Mouse (Mus musculus): ENCODE measurements around the gene Stt3b. TPM values are rescaled to one million over a fixed set of nuclear protein-coding genes. Genes with fewer than 3 reads are reported as not detected.
"Not testable (repeated sequence)": the region's sequence is repeated elsewhere in the genome, so short reads cannot be mapped to it uniquely, and the experiment has no call there.

Stt3b gene
- polyA plus RNA-seq, 1 experiment, result 14.7 TPM

GRCm38 (mm10) chr9:115274806-115275205, 35.4 kb downstream of the Stt3b start:
- TF ChIP-seq FLI1 (IDR thresholded peaks at IDR 0.05; ENCODE audit: low read length) (no peak), GATA1 (IDR thresholded peaks at IDR 0.05; ENCODE audit: borderline replicate concordance, low read length) (no peak)
- Histone ChIP-seq H3K4me1 (peaks cover 16% of the 10 kb centered on the region), H3K9me3 (no peaks in the 10 kb centered on the region), H3K27me3 (replicated peaks) (no peaks in the 10 kb centered on the region), H3K4me3 (replicated peaks) (no peak overlapping the region), H3K36me3 (replicated peaks; ENCODE audit: low read length) (peaks cover 77% of the 10 kb centered on the region)

GRCm38 (mm10) chr9:115273095-115273649, 37.0 kb downstream of the Stt3b start:
- no peaks in the 10 kb centered on the region for H3K27me3 ChIP-seq (replicated peaks)
- no peak overlapping the region for H3K4me3 ChIP-seq (replicated peaks)
- H3K4me1 ChIP-seq, result peaks cover 10% of the 10 kb centered on the region
- H3K9me3 ChIP-seq, result no peaks in the 10 kb centered on the region
- peaks cover 69% of the 10 kb centered on the region for H3K36me3 ChIP-seq (replicated peaks; ENCODE audit: low read length)
- TF ChIP-seq FLI1 (IDR thresholded peaks at IDR 0.05; ENCODE audit: low read length), result no peak
- no peak for TF ChIP-seq GATA1 (IDR thresholded peaks at IDR 0.05; ENCODE audit: borderline replicate concordance, low read length)

GRCm38 (mm10) chr9:115272451-115272850, 37.8 kb downstream of the Stt3b start:
- H3K36me3 ChIP-seq (replicated peaks; ENCODE audit: low read length), result peaks cover 68% of the 10 kb centered on the region
- H3K27me3 ChIP-seq (replicated peaks); H3K4me3 ChIP-seq (replicated peaks); H3K9me3 ChIP-seq: not testable (repeated sequence)
- H3K4me1 ChIP-seq, result peaks cover 10% of the 10 kb centered on the region

- H3K27me3 ChIP-seq (replicated peaks), result no peaks in the 10 kb centered on the region
- TF ChIP-seq FLI1 (IDR thresholded peaks at IDR 0.05; ENCODE audit: low read length) (no peak), GATA1 (IDR thresholded peaks at IDR 0.05; ENCODE audit: borderline replicate concordance, low read length) (no peak)
- H3K4me1 ChIP-seq, result peaks cover 10% of the 10 kb centered on the region
- H3K36me3 ChIP-seq (replicated peaks; ENCODE audit: low read length), result peaks cover 67% of the 10 kb centered on the region
- no peaks in the 10 kb centered on the region for H3K9me3 ChIP-seq
- no peak overlapping the region for H3K4me3 ChIP-seq (replicated peaks)
These were observed 38.7 kb downstream of the Stt3b start for GRCm38 (mm10) chr9:115271556-115271955.

- no peaks in the 10 kb centered on the region for H3K27me3 ChIP-seq (replicated peaks)
- peaks cover 32% of the 10 kb centered on the region for H3K4me1 ChIP-seq
- TF ChIP-seq GATA1 (IDR thresholded peaks at IDR 0.05; ENCODE audit: borderline replicate concordance, low read length), result no peak
- no peak for TF ChIP-seq FLI1 (IDR thresholded peaks at IDR 0.05; ENCODE audit: low read length)
- H3K9me3 ChIP-seq, result no peaks in the 10 kb centered on the region
- no peak overlapping the region for H3K4me3 ChIP-seq (replicated peaks)
- H3K36me3 ChIP-seq (replicated peaks; ENCODE audit: low read length), result peaks cover 85% of the 10 kb centered on the region
These were observed 48.3 kb downstream of the Stt3b start for GRCm38 (mm10) chr9:115261896-115262295.

GRCm38 (mm10) chr9:115261456-115261855, 48.8 kb downstream of the Stt3b start:
- Histone ChIP-seq H3K9me3 (no peaks in the 10 kb centered on the region), H3K27me3 (replicated peaks) (no peaks in the 10 kb centered on the region), H3K36me3 (replicated peaks; ENCODE audit: low read length) (peaks cover 89% of the 10 kb centered on the region), H3K4me1 (peaks cover 32% of the 10 kb centered on the region), H3K4me3 (replicated peaks) (no peak overlapping the region)
- TF ChIP-seq GATA1 (IDR thresholded peaks at IDR 0.05; ENCODE audit: borderline replicate concordance, low read length), result no peak
- TF ChIP-seq FLI1 (IDR thresholded peaks at IDR 0.05; ENCODE audit: low read length), result no peak

GRCm38 (mm10) chr9:115260464-115260863, 49.8 kb downstream of the Stt3b start:
- H3K4me1 ChIP-seq, result peaks cover 32% of the 10 kb centered on the region
- H3K4me3 ChIP-seq (replicated peaks), result no peak overlapping the region
- peaks cover 89% of the 10 kb centered on the region for H3K36me3 ChIP-seq (replicated peaks; ENCODE audit: low read length)
- H3K9me3 ChIP-seq, result no peaks in the 10 kb centered on the region
- TF ChIP-seq GATA1 (IDR thresholded peaks at IDR 0.05; ENCODE audit: borderline replicate concordance, low read length) (no peak), FLI1 (IDR thresholded peaks at IDR 0.05; ENCODE audit: low read length) (no peak)
- H3K27me3 ChIP-seq (replicated peaks), result no peaks in the 10 kb centered on the region

- H3K9me3 ChIP-seq, result no peaks in the 10 kb centered on the region
- TF ChIP-seq FLI1 (IDR thresholded peaks at IDR 0.05; ENCODE audit: low read length) (no peak), GATA1 (IDR thresholded peaks at IDR 0.05; ENCODE audit: borderline replicate concordance, low read length) (no peak)
- H3K27me3 ChIP-seq (replicated peaks), result no peaks in the 10 kb centered on the region
- H3K36me3 ChIP-seq (replicated peaks; ENCODE audit: low read length), result peaks cover 89% of the 10 kb centered on the region
- H3K4me1 ChIP-seq, result peaks cover 32% of the 10 kb centered on the region
- no peak overlapping the region for H3K4me3 ChIP-seq (replicated peaks)
These were observed 50.4 kb downstream of the Stt3b start for GRCm38 (mm10) chr9:115259866-115260265.

GRCm38 (mm10) chr9:115257733-115258286, 52.4 kb downstream of the Stt3b start:
- Histone ChIP-seq H3K36me3 (replicated peaks; ENCODE audit: low read length) (peaks cover 93% of the 10 kb centered on the region), H3K9me3 (no peaks in the 10 kb centered on the region)

GRCm38 (mm10) chr9:115249145-115249544, 61.1 kb downstream of the Stt3b start:
- no peak overlapping the region for H3K4me3 ChIP-seq (replicated peaks)
- no peaks in the 10 kb centered on the region for H3K9me3 ChIP-seq
- H3K36me3 ChIP-seq (replicated peaks; ENCODE audit: low read length), result peaks cover 98% of the 10 kb centered on the region
- peaks cover 5% of the 10 kb centered on the region; the same call in 1 of the 2 replicates for H3K4me1 ChIP-seq
- no peaks in the 10 kb centered on the region for H3K27me3 ChIP-seq (replicated peaks)
- TF ChIP-seq FLI1 (IDR thresholded peaks at IDR 0.05; ENCODE audit: low read length) (no peak), GATA1 (IDR thresholded peaks at IDR 0.05; ENCODE audit: borderline replicate concordance, low read length) (no peak)

More at GRCm38 (mm10) chr9:115257733-115258286, 52.4 kb downstream of the Stt3b start:
- H3K4me1 ChIP-seq, result peaks cover 32% of the 10 kb centered on the region
- H3K27me3 ChIP-seq (replicated peaks), result no peaks in the 10 kb centered on the region
- H3K4me3 ChIP-seq (replicated peaks), result no peak overlapping the region
- no peak for TF ChIP-seq GATA1 (IDR thresholded peaks at IDR 0.05; ENCODE audit: borderline replicate concordance, low read length)
- TF ChIP-seq FLI1 (IDR thresholded peaks at IDR 0.05; ENCODE audit: low read length), result no peak

All from megakaryocyte, embryonic 14.5 days (primary cell).